Mouse (Mus musculus): Measurements from ENCODE around the gene Chrna3.

DNA sequence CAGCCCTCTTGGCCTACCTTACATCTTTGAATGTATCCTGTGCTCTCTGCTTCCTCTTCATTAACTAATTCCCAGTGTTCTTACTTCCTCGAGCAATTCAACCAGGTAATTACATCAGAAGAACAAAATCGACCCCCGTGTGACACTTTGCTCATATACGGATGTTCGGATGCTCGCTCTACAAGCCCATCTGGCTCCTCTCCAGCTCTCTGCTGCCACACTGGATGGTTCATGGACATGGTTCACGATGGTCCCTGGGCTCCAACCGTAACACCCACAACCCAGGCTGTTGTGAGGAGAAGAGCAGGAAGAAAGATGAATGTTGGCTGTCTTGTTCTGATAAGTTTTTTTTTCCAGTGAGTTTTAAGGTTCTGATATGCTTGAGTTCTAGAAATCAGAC, 12.6 kb upstream of the Chrna3 start:
- TF ChIP-seq GATA1 (IDR thresholded peaks at IDR 0.05; ENCODE audit: low read length) (no peak), TAL1 (IDR thresholded peaks at IDR 0.05; ENCODE audit: low read length) (no peak)

Measured in erythroblast, embryonic 14.5 days (primary cell).